Mouse (Mus musculus) MEL (cell line): ENCODE results near the gene Gm10563.

Experiments used
- CTCF ChIP-seq, 3 experiments: IDR thresholded peaks in 2 of 3; conservative IDR thresholded peaks in 1 of 3; 2 replicates each; pipeline ENCODE4 v1.5.1; 2011 to 2012; ENCODE audit warnings: low read length in 3 of 3, low read depth in 2 of 3, mild to moderate bottlenecking in 2 of 3, improper control_type of control experiment in 1 of 3, inconsistent platforms in 1 of 3, mixed read lengths in 1 of 3, moderate library complexity in 1 of 3; ENCODE audit not compliant: control insufficient read depth in 1 of 3, insufficient read depth in 1 of 3, poor library complexity in 1 of 3, severe bottlenecking in 1 of 3
- EP300 ChIP-seq, 2 experiments: IDR thresholded peaks; 2 replicates each; pipeline ENCODE4 v1.6.1; 2011; ENCODE audit warnings: improper control_type of control experiment in 2 of 2, low read length in 2 of 2, low read depth in 1 of 2, mild to moderate bottlenecking in 1 of 2
- HCFC1 ChIP-seq: IDR thresholded peaks from 2 replicates; pipeline ENCODE4 v1.6.1; 2012; ENCODE audit warnings: low read depth, mild to moderate bottlenecking, inconsistent platforms, low read length, improper control_type of control experiment, moderate library complexity
- MAX ChIP-seq: IDR thresholded peaks from 2 replicates; pipeline ENCODE4 v1.6.1; 2011; ENCODE audit warnings: low read length, improper control_type of control experiment

DNA sequence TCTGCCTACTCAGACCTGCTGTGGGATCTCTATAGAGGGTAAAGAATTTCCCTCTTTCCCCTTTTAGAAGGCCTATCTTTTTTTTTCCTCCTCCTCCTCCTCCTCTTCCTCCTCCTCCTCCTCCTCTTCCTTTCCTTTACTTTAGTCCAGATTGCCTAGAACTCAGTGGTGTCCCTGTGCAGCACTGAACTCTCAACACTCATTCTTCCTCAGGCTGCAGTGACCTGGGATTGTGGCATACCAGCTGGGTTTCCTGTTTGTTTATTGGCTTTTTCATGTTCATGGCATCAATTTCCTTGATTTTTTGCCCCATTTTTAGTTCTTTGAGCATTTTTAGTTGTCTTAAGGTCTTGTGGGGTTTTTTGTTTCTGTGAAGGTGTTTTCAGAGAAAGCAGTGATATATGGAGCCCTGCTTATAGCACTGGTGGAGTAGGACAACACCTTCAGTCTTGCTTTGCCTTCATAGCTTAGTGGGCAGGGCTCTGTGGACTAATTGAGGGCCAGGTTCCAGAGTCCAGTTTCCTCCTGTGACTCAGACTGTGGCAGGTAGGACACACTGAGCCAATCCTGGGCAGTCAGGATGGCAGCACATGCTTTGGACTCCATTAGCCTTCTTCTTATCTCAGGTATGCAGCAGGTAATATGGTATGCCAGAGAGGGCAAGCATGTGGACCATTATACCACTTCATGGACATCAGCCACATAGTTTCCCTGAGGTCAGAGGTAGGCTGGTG, 9.3 kb downstream of the Gm10563 start:
- TF ChIP-seq MAX (no peak), HCFC1 (no peak), CTCF (IDR thresholded peaks at IDR 0.05 in 2 of 3, conservative IDR thresholded peaks at IDR 0.05 in 1 of 3; ENCODE audit: control insufficient read depth in 1 of 3, insufficient read depth in 1 of 3, low read depth in 2 of 3, low read length in 3 of 3, poor library complexity in 1 of 3, severe bottlenecking in 1 of 3) (no peak), EP300 (IDR thresholded peaks at IDR 0.05; ENCODE audit: low read depth in 1 of 2, low read length in 2 of 2) (no peak)
